Mouse (Mus musculus) lung, postnatal 0 days (tissue): ENCODE data around the gene Tdrd9. TPM values are rescaled to one million over a fixed set of nuclear protein-coding genes. Genes with fewer than 3 reads are reported as not detected.
"Not testable (repeated sequence)": the region's sequence is repeated elsewhere in the genome, so short reads cannot be mapped to it uniquely, and the experiment has no call there.

ENCODE experiments used
- ATAC-seq: fragments of 200-750 bp; cut with Nextera tagmentation; 2 replicates; pipeline ENCODE4 v1.8.0; 2017; ENCODE audit warnings: moderate library complexity
- DNase-seq: peaks from one replicate; pipeline ENCODE4 v3.0.0-alpha.2; 2016; ENCODE audit warnings: low spot score
- H3K27ac ChIP-seq: fragments of 300-500 bp; sonication (generic); 2 replicates; pipeline ENCODE4 v1.5.1; 2014; ENCODE audit warnings: antibody characterized with exemption, mild to moderate bottlenecking, low read length, mixed read lengths
- H3K27me3 ChIP-seq: fragments of 300-500 bp; sonication (generic); replicated peaks from 2 replicates; pipeline ENCODE4 v1.6.1; 2014; ENCODE audit warnings: low read length, mixed read lengths; ENCODE audit not compliant: insufficient read depth
- H3K36me3 ChIP-seq: fragments of 300-500 bp; sonication (generic); 2 replicates; pipeline ENCODE4 v1.6.1; 2014; ENCODE audit warnings: low read length, mixed read lengths; ENCODE audit not compliant: insufficient read depth
- H3K4me1 ChIP-seq: fragments of 300-500 bp; sonication (generic); 2 replicates; pipeline ENCODE4 v1.6.1; 2014; ENCODE audit warnings: antibody characterized with exemption, low read depth, low read length, mixed read lengths; ENCODE audit not compliant: insufficient read depth
- H3K4me2 ChIP-seq: fragments of 300-500 bp; sonication (generic); replicated peaks from 2 replicates; pipeline ENCODE4 v1.6.1; 2014; ENCODE audit warnings: low read depth, mild to moderate bottlenecking, low read length, moderate library complexity, mixed read lengths
- H3K4me3 ChIP-seq: fragments of 300-500 bp; sonication (generic); 2 replicates; pipeline ENCODE4 v1.5.1; 2014; ENCODE audit warnings: low read depth, low read length
- H3K9ac ChIP-seq: fragments of 300-500 bp; sonication (generic); replicated peaks from 2 replicates; pipeline ENCODE4 v1.6.1; 2014; ENCODE audit warnings: low read depth, mild to moderate bottlenecking
- H3K9me3 ChIP-seq: fragments of 300-500 bp; sonication (generic); 2 replicates; pipeline ENCODE4 v1.6.1; 2016; ENCODE audit warnings: low read length, mixed read lengths
- CTCF ChIP-seq: IDR thresholded peaks from 2 replicates; pipeline ENCODE4 v1.5.1; 2016; ENCODE audit warnings: antibody characterized with exemption, mild to moderate bottlenecking
- EP300 ChIP-seq: IDR thresholded peaks from 2 replicates; pipeline ENCODE4 v1.6.1; 2016; ENCODE audit warnings: antibody characterized with exemption, mild to moderate bottlenecking, control low read depth
- WGBS: fragments of 180-500 bp; shearing (Covaris S2); extraction: QIAGEN DNeasy Blood & Tissue Kit; methylation state at CpG from one replicate; pipeline ENCODE4 v1.1.7; 2014; 5-methylcytosine and 5-hydroxymethylcytosine counted together
- polyA plus RNA-seq: library from polyadenylated mRNA; unstranded; fragments of >200 nt; fragmentation: Nextera tagmentation; extraction: Ambion mirVana; gene quantifications from 2 replicates; pipeline ENCODE4 v1.2.1, GENCODE M21; 2015

Gene Tdrd9
- polyA plus RNA-seq, 1 experiment from 2014 or later, result 0.02 TPM

- Histone ChIP-seq H3K4me2 (no peak overlapping the region), H3K9ac (no peak overlapping the region), H3K4me3 (no peak overlapping the region), H3K27ac (no peak overlapping the region), H3K27me3 (no peaks in the 10 kb centered on the region), H3K9me3 (no peaks in the 10 kb centered on the region), H3K4me1 (no peaks in the 10 kb centered on the region), H3K36me3 (no peaks in the 10 kb centered on the region)
- DNase-seq (no peak), ATAC-seq (no peak)
- TF ChIP-seq EP300 (no peak), CTCF (no peak)
- WGBS, result 80% methylated on average over 2 of the region's 2 CpGs
These were observed 51.9 kb downstream of the Tdrd9 start for GRCm38 (mm10) chr12:112023306-112023705.

GRCm38 (mm10) chr12:112024581-112025310 is 53.4 kb downstream of the Tdrd9 start:
- H3K27me3 ChIP-seq, result no peaks in the 10 kb centered on the region
- H3K4me2 ChIP-seq, result no peak overlapping the region
- DNase-seq (no peak), ATAC-seq (no peak)
- 77% methylated on average over 17 of the region's 17 CpGs for WGBS
- H3K4me1 ChIP-seq, result no peaks in the 10 kb centered on the region
- H3K4me3 ChIP-seq, result no peak overlapping the region
- no peak for TF ChIP-seq EP300
- TF ChIP-seq CTCF, result no peak
- H3K36me3 ChIP-seq, result no peaks in the 10 kb centered on the region
- H3K9me3 ChIP-seq, result no peaks in the 10 kb centered on the region
- H3K9ac ChIP-seq, result no peak overlapping the region
- H3K27ac ChIP-seq, result no peak overlapping the region

GRCm38 (mm10) chr12:112025457-112025856 is 54.1 kb downstream of the Tdrd9 start:
- Histone ChIP-seq H3K9me3 (no peaks in the 10 kb centered on the region), H3K4me1 (no peaks in the 10 kb centered on the region), H3K4me2 (no peak overlapping the region), H3K27me3 (no peaks in the 10 kb centered on the region), H3K27ac (no peak overlapping the region), H3K36me3 (no peaks in the 10 kb centered on the region), H3K9ac (no peak overlapping the region), H3K4me3 (no peak overlapping the region)
- DNase-seq, result no peak
- WGBS, result 79% methylated on average over 13 of the region's 13 CpGs
- no peak for ATAC-seq
- TF ChIP-seq CTCF (no peak), EP300 (no peak)

DNA sequence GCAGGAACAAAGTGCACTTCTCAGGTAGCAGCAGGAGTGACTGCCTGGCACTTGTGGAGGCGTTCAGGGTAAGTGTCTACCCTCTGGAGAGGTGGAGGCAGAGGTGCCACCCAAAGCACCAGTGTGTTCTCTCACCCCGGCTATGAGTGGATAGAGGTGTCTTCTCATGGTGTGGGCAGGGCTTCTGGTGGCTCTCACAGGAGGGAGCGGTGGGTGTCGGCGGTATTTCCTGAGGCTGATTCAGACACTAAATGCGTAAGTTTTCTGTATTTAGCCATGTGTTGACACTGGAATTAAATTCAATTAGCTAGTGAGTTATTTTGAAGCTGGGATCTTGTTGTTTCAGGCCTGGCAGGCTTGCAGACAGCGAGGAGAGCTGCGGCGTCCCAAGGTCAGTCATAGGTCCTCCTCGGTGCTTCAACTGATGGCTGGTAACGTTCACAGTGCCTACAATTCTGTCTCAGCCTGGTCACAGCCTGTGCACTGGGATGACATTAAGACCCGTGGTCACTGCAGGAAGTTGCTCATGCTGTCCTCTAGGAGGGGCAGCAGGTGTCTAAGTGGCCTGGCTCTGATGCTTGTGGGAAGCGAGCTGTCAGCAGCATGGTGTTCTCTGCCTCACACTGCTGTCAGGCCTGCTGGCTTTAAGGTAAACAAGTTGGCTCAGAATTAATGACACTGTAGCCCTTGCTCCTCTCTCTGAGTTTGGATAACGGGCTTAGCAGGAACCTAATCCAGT is 54.7 kb downstream of the Tdrd9 start:
- H3K4me1 ChIP-seq, result no peaks in the 10 kb centered on the region
- no peaks in the 10 kb centered on the region for H3K27me3 ChIP-seq
- no peak overlapping the region for H3K9ac ChIP-seq
- DNase-seq, result no peak
- H3K27ac ChIP-seq, result no peak overlapping the region
- no peaks in the 10 kb centered on the region for H3K9me3 ChIP-seq
- TF ChIP-seq EP300 (no peak), CTCF (no peak)
- H3K36me3 ChIP-seq, result no peaks in the 10 kb centered on the region
- no peak for ATAC-seq
- WGBS, result 55% methylated on average over 14 of the region's 14 CpGs
- H3K4me2 ChIP-seq, result no peak overlapping the region
- no peak overlapping the region for H3K4me3 ChIP-seq

- Histone ChIP-seq H3K4me2 (no peak overlapping the region), H3K9me3 (no peaks in the 10 kb centered on the region), H3K4me3 (no peak overlapping the region), H3K4me1 (no peaks in the 10 kb centered on the region), H3K27ac (no peak overlapping the region), H3K36me3 (no peaks in the 10 kb centered on the region), H3K9ac (no peak overlapping the region), H3K27me3 (no peaks in the 10 kb centered on the region)
- DNase-seq (no peak), ATAC-seq (no peak)
- WGBS, result 69% methylated on average over 4 of the region's 4 CpGs
- no peak for TF ChIP-seq CTCF
- TF ChIP-seq EP300, result no peak
These were observed 56.0 kb downstream of the Tdrd9 start for GRCm38 (mm10) chr12:112027408-112027807.

DNA sequence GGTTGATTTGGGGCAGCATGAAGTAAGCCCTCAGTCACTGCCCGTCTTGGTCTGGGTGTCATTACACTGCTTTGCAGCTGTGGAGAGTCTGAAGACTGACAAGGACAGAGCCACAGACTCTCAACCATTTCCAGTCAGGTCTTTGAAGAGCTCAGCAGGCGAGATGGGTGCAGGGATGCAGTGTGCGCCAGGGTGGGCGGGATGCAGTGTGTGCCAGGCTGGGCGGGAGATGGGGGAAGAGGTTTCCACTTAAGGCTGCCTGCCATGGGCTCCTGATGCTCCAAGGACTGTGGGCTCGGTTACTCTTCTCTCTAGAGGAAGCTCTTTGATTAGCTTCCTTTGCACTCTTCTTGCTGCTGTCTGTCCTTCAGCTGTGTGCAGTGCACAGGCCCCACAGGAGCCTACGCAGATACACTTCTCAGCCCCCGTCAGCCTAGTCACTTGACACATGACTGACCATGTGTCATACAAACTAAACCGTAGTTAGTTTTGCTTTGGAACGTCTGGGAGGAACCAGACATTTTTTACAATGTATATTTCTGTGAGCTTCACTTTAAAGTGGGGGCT is 62.1 kb downstream of the Tdrd9 start:
- TF ChIP-seq EP300 (no peak), CTCF (no peak)
- Histone ChIP-seq H3K4me1 (no peaks in the 10 kb centered on the region), H3K4me3 (no peak overlapping the region), H3K4me2 (no peak overlapping the region), H3K27me3 (no peaks in the 10 kb centered on the region), H3K9me3 (no peaks in the 10 kb centered on the region), H3K9ac (no peak overlapping the region), H3K27ac (no peak overlapping the region), H3K36me3 (no peaks in the 10 kb centered on the region)
- ATAC-seq, result no peak
- WGBS, result 60% methylated on average over 10 of the region's 10 CpGs
- no peak for DNase-seq

- DNase-seq, ATAC-seq, H3K4me1 ChIP-seq, H3K9ac ChIP-seq, H3K4me2 ChIP-seq, H3K36me3 ChIP-seq, H3K9me3 ChIP-seq, H3K27me3 ChIP-seq, H3K4me3 ChIP-seq, H3K27ac ChIP-seq: not testable (repeated sequence)
- WGBS, result 74% methylated on average over 6 of the region's 6 CpGs
These were observed 64.2 kb downstream of the Tdrd9 start for GRCm38 (mm10) chr12:112035341-112036100.
